Mouse (Mus musculus): Measurements from ENCODE around the gene Uqcc1. TPM values are rescaled to one million over a fixed set of nuclear protein-coding genes. Genes with fewer than 3 reads are reported as not detected.

The Uqcc1 gene
- total RNA-seq, 4 experiments from 2014 or later, result 76.5 to 83.3 (median 78.3) TPM

DNA sequence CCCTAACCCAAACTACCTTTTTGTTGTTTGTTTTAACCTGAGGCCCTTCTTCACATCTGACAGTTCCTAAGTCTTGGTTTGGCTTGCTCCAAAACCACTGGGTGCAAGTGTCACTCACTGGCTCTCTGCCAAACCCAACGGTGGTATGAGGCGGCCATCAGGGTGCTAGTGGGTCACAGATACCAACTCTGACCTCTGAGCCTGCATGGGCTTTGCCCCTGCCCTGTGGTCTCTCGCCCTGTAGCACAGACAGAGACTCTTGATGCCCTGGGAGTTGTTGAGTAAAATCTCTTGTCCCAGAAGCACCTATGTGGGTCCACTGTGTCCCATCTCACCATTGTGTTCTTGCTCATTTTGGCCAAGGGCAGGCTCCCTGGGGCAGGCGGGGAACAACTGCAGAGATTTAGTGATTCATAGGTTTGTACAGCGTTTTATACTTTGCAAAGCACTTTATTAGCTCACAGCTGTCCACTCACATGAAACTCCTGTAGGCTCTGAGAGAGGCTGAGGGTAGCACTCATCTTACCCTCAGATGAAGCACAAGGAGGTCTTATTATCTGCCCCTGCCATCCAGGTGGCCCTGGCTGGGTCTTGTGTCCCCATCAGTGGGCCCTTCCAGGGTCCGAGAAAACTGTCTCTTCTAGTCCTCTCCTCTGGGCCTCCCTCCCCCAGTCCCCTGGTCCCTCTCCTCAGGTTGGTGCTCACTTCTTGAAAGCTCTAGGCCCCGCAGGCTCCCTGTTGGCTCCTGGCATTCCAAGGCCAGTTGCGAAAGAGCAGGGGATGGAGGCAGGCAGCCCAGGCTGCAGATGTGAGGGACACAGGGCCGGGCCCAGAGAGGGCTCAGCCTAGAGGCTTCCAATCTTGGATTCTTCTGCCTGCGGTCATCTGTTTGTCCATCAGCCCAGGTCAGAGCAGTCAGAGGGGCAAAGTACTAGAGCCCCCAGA is 112.5 kb downstream of the Uqcc1 start:
- no peak for DNase-seq (ENCODE audit: low spot score in 2 of 2)

GRCm38 (mm10) chr2:155816179-155816578 is 113.9 kb downstream of the Uqcc1 start:
- no peak for DNase-seq (ENCODE audit: low spot score in 2 of 2)

- no peak for DNase-seq (ENCODE audit: low spot score in 2 of 2)
These were observed 115.3 kb downstream of the Uqcc1 start for GRCm38 (mm10) chr2:155814829-155815228.

GRCm38 (mm10) chr2:155812637-155813036 is 117.5 kb downstream of the Uqcc1 start:
- no peak for DNase-seq (ENCODE audit: low spot score in 2 of 2)

DNA sequence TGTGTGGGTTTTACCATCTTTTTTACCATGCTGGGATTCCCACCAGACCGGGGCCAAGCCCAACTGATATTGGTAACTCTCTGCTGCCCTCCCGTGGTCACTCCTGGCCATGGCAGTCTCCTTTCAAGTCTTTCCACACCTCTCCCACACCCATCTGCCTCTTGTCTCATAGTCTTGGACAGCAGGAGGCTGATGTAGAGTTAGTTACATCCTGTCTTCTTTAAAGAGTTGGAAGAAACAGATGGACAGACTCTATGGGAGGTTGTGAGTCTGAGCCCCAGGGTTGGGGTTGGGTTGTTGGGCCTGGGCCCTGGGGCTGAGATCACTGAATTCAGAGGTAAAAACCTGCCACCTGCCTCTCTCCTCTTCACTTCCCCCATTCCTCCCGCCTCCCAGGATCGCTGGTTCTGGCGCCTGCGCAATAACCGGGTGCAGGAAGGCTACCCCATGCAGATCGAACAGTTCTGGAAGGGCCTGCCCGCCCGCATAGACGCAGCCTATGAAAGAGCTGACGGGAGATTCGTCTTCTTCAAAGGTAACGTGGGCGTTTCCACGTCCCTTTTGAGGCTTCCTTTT is 118.2 kb downstream of the Uqcc1 start:
- peak; percentile 87 to 90 for DNase-seq (ENCODE audit: low spot score in 2 of 2)

- no peak for DNase-seq (ENCODE audit: low spot score in 2 of 2)
These were observed 120.5 kb downstream of the Uqcc1 start for GRCm38 (mm10) chr2:155809620-155810019.

DNA sequence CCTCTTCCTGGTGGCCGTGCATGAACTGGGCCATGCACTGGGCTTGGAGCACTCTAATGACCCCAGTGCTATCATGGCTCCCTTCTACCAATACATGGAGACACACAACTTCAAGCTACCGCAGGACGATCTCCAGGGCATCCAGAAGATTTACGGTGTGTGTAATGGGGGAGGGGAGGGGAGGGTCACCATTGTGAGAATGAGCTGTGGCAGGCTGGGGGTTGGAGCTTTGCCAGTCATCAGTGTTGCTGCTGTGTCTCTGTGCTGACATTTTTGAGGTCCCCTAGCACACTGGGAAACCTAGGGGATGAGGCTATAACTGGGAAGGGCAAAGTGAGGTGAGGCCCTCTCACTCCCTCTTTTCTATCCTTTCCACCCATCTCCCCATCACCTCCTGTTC is 122.7 kb downstream of the Uqcc1 start:
- no peak for DNase-seq (ENCODE audit: low spot score in 2 of 2)

GRCm38 (mm10) chr2:155806548-155806947 is 123.6 kb downstream of the Uqcc1 start:
- no peak for DNase-seq (ENCODE audit: low spot score in 2 of 2)

DNA sequence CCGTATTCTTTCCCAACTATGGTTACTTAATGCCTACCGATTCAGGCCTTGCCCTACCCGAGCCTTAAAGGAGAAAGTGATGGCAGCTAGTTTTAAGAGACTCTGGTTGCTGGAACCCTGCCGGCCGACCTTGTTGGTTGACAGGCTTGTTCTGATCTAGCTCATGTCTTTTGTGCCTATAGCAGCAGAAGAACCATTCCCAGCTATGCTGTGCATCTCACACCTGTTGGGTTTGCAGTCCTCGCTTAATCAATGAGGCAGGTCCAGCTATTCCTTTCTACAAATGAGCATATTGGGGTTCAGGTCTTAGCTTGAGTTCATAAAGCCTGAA is 124.2 kb downstream of the Uqcc1 start:
- DNase-seq (ENCODE audit: low spot score in 2 of 2), result no peak

- no peak for DNase-seq (ENCODE audit: low spot score in 2 of 2)
These were observed 124.7 kb downstream of the Uqcc1 start for GRCm38 (mm10) chr2:155805231-155805924.

DNA sequence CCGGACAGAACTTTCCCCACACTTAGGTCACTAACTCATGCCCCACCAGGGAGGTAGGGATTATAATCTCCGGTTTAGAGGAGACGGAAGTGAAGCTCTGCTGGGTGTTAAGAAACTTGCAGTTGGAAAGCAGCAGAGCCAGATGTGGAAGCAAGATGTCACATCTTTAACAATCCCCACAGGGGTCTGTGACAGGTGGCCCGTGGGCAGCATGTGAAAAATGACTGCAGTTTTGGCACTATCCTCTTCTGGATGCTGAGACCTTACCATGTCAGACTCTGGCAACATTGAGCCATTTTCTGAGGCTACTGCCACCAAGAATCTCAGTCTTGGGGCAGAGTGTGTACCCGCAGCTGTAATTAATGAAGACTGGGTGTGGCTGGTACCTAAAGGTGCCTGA is 126.1 kb downstream of the Uqcc1 start:
- DNase-seq (ENCODE audit: low spot score in 2 of 2), result no peak

- DNase-seq (ENCODE audit: low spot score in 2 of 2), result no peak
These were observed 127.3 kb downstream of the Uqcc1 start for GRCm38 (mm10) chr2:155802761-155803160.

- no peak for DNase-seq (ENCODE audit: low spot score in 2 of 2)
These were observed 131.5 kb downstream of the Uqcc1 start for GRCm38 (mm10) chr2:155798613-155799012.

Other genes with a start within 250 kb of the Uqcc1 start
- gene Trpc4ap, start 237.9 kb downstream of the Uqcc1 start, total RNA-seq (2022), result 100 to 1,000 TPM; 158 to 175 (median 167) TPM
- gene Edem2, start 200.8 kb downstream of the Uqcc1 start, total RNA-seq (2022), result 10 to 100 TPM; 23.9 to 33.5 (median 27.8) TPM
- not detected for gene Gm17581, start 194.4 kb downstream of the Uqcc1 start, total RNA-seq (2022)
- 1 to 10 TPM in 3 of 4 experiments, under 1 TPM in 1; 0.85 to 2.6 (median 1.3) TPM for gene Procr, start 179.2 kb downstream of the Uqcc1 start, total RNA-seq (2022)
- gene Mmp24, start 155.0 kb downstream of the Uqcc1 start, total RNA-seq (2022), result 10 to 100 TPM; 30.6 to 40.1 (median 35.6) TPM
- 10 to 100 TPM; 54.2 to 56.6 (median 55.9) TPM for gene BC029722, start 110.9 kb downstream of the Uqcc1 start, total RNA-seq (2022)
- gene Eif6, start 103.4 kb downstream of the Uqcc1 start, total RNA-seq (2022), result 10 to 100 TPM; 53.8 to 72.8 (median 66.9) TPM
- not detected for gene Fam83c, start 95.5 kb downstream of the Uqcc1 start, total RNA-seq (2022)
- not detected for gene Gm15557, start 10.4 kb upstream of the Uqcc1 start, total RNA-seq (2022)
- gene Gdf5, start 15.1 kb upstream of the Uqcc1 start, total RNA-seq (2022), result under 1 TPM in 3 of 4 experiments, not detected in 1; 0.18 to 0.31 (median 0.31) TPM
- gene Cep250, start 26.1 kb upstream of the Uqcc1 start, total RNA-seq (2022), result 10 to 100 TPM; 21.9 to 24.9 (median 24.5) TPM
- 1 to 10 TPM in 3 of 4 experiments, under 1 TPM in 1; 0.97 to 3.0 (median 2.0) TPM for gene 6430550D23Rik, start 77.7 kb upstream of the Uqcc1 start, total RNA-seq (2022)
- 100 to 1,000 TPM; 182 to 233 (median 213) TPM for gene Ergic3, start 77.7 kb upstream of the Uqcc1 start, total RNA-seq (2022)
- gene Fer1l4, start 122.6 kb upstream of the Uqcc1 start, total RNA-seq (2022), result not detected
- gene Spag4, start 134.9 kb upstream of the Uqcc1 start, total RNA-seq (2022), result 1 to 10 TPM; 3.3 to 4.7 (median 4.2) TPM
- 10 to 100 TPM; 31.2 to 34.6 (median 33.0) TPM for gene Cpne1, start 181.7 kb upstream of the Uqcc1 start, total RNA-seq (2022)
- gene Rbm12, start 181.7 kb upstream of the Uqcc1 start, total RNA-seq (2022), result 10 to 100 TPM; 25.4 to 37.4 (median 33.1) TPM
- 10 to 100 TPM; 17.8 to 23.4 (median 20.3) TPM for gene Gm28036, start 196.8 kb upstream of the Uqcc1 start, total RNA-seq (2022)
- gene Romo1, start 213.7 kb upstream of the Uqcc1 start, total RNA-seq (2022), result 100 to 1,000 TPM in 3 of 4 experiments, 10 to 100 TPM in 1; 99.4 to 184 (median 132) TPM
- gene Nfs1, start 213.9 kb upstream of the Uqcc1 start, total RNA-seq (2022), result 10 to 100 TPM; 39.0 to 54.5 (median 44.0) TPM
- 100 to 1,000 TPM; 305 to 360 (median 339) TPM for gene Rbm39, start 249.9 kb upstream of the Uqcc1 start, total RNA-seq (2022)